Mouse (Mus musculus) embryonic facial prominence, embryonic 11.5 days (tissue): Measurements from ENCODE around the gene Olfr1339. TPM values are rescaled to one million over a fixed set of nuclear protein-coding genes. Genes with fewer than 3 reads are reported as not detected.
A peak's percentile ranks its signal among the peaks of the same experiment; 100 is the strongest.

Experiments used
- ATAC-seq: fragments of 200-750 bp; cut with Nextera tagmentation; replicated peaks from 2 replicates; pipeline ENCODE4 v1.8.0; 2017; ENCODE audit warnings: low read depth; ENCODE audit not compliant: insufficient number of reproducible peaks, low FRiP score, low TSS enrichment
- DNase-seq: peaks from one replicate; pipeline ENCODE4 v3.0.0-alpha.2; 2015; ENCODE audit warnings: low spot score
- H3K27ac ChIP-seq: fragments of 300-500 bp; sonication (generic); replicated peaks from 2 replicates; pipeline ENCODE4 v1.5.1; 2014; ENCODE audit warnings: mild to moderate bottlenecking, low read depth, low read length, control low read depth
- H3K27me3 ChIP-seq: fragments of 300-500 bp; sonication (generic); 2 replicates; pipeline ENCODE4 v1.6.1; 2014; ENCODE audit warnings: mild to moderate bottlenecking, low read length, moderate library complexity, mixed read lengths; ENCODE audit not compliant: control insufficient read depth, insufficient read depth
- H3K36me3 ChIP-seq: fragments of 300-500 bp; sonication (generic); replicated peaks from 2 replicates; pipeline ENCODE4 v1.6.1; 2014; ENCODE audit warnings: low read depth, mild to moderate bottlenecking, low read length, moderate library complexity, mixed read lengths; ENCODE audit not compliant: control insufficient read depth, insufficient read depth
- H3K4me1 ChIP-seq: fragments of 300-500 bp; sonication (generic); 2 replicates; pipeline ENCODE4 v1.6.1; 2014; ENCODE audit warnings: low read length, mixed read lengths; ENCODE audit not compliant: control insufficient read depth, insufficient read depth
- H3K4me2 ChIP-seq: fragments of 300-500 bp; sonication (generic); 2 replicates; pipeline ENCODE4 v1.6.1; 2014; ENCODE audit warnings: low read depth, mild to moderate bottlenecking, control low read depth, low read length, moderate library complexity
- H3K4me3 ChIP-seq: fragments of 300-500 bp; sonication (generic); 2 replicates; pipeline ENCODE4 v1.5.1; 2014; ENCODE audit warnings: low read depth, low read length, control low read depth
- H3K9ac ChIP-seq: fragments of 300-500 bp; sonication (generic); replicated peaks from 2 replicates; pipeline ENCODE4 v1.6.1; 2014; ENCODE audit warnings: mild to moderate bottlenecking, control low read depth, low read length
- H3K9me3 ChIP-seq: fragments of 300-500 bp; sonication (generic); replicated peaks from 2 replicates; pipeline ENCODE4 v1.6.1; 2016; ENCODE audit warnings: mild to moderate bottlenecking, low read length, inconsistent platforms, mixed read lengths; ENCODE audit not compliant: control insufficient read depth
- WGBS: fragments of 180-500 bp; shearing (Covaris S2); extraction: QIAGEN DNeasy Blood & Tissue Kit; methylation state at CpG from one replicate; pipeline ENCODE4 v1.1.7; 2014; 5-methylcytosine and 5-hydroxymethylcytosine counted together
- polyA plus RNA-seq: library from polyadenylated mRNA; unstranded; fragments of >200 nt; fragmentation: Nextera tagmentation; extraction: Ambion mirVana; gene quantifications from 2 replicates; pipeline ENCODE4 v1.2.1, GENCODE M21; 2014

Gene Olfr1339
- polyA plus RNA-seq, 1 experiment from 2014 or later, result not detected

DNA sequence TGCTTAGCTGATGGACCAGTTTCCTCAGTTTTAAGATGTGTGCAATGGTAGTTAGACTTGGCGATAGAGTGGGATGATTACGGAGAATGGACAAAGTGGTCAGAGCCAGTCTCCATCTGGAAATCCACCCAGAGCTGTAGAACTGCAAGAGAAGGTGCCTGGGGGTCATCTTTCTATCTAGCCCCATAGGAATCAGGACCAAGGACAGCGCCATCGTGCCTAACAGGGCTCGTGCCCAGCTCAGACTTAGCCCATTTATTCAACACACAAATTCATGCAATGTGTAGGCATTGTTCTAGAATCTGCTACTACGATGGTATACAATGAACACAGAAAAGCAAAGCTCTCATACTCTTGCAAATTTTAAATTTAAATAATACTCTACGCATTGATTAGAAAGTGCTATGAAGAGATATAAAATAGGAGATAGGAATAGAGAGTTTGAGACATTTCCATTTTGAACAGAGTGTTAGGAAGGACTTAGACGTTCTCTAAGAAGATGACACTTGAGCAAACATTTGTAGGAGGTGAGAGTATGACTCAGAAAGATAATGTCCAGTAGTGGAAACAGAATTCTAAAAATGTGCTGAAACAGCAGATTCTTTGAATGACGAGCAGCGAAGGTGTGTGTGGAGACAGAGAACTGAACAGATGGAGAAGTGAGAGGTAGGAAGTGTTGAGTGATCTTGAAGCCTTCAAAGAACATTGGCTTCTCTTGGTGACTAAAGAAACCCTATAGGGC, 10.1 kb upstream of the Olfr1339 start:
- ATAC-seq, result no peak
- H3K36me3 ChIP-seq, result no peaks in the 10 kb centered on the region
- no peaks in the 10 kb centered on the region for H3K4me1 ChIP-seq
- H3K9ac ChIP-seq, result no peak overlapping the region
- H3K27me3 ChIP-seq, result no peaks in the 10 kb centered on the region
- peak; percentile 74 for DNase-seq
- no peak overlapping the region for H3K4me3 ChIP-seq
- H3K27ac ChIP-seq, result no peak overlapping the region
- WGBS, result 55% methylated on average over 10 of the region's 10 CpGs
- H3K4me2 ChIP-seq, result no peak overlapping the region
- no peaks in the 10 kb centered on the region for H3K9me3 ChIP-seq

DNA sequence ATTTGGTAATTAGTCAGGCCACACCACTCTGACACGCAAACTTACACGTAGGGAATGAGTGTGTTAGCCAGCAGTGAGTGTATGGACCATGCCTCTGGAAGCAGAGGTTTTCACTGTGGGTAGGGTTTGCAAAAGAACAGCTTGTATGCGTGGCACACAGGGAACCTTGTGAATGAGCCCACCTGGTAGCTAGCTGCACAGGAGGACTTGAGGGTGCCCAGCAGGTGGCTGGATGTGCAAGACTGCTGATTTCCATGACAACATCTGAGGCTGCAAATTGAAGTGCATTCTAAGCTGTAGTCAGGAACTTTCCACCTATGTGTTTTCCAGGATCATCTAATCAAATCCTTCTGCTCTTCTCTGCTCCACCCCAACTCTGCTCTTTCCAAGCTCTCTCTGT, 7.6 kb downstream of the Olfr1339 start:
- Histone ChIP-seq H3K4me1 (no peaks in the 10 kb centered on the region), H3K9ac (no peak overlapping the region), H3K4me3 (no peak overlapping the region), H3K36me3 (no peaks in the 10 kb centered on the region), H3K27ac (no peak overlapping the region), H3K4me2 (no peak overlapping the region), H3K27me3 (no peaks in the 10 kb centered on the region; the same call in 1 of the 2 replicates), H3K9me3 (no peaks in the 10 kb centered on the region)
- DNase-seq (no peak), ATAC-seq (no peak)
- 67% methylated on average over 3 of the region's 3 CpGs for whole genome bisulfite sequencing

DNA sequence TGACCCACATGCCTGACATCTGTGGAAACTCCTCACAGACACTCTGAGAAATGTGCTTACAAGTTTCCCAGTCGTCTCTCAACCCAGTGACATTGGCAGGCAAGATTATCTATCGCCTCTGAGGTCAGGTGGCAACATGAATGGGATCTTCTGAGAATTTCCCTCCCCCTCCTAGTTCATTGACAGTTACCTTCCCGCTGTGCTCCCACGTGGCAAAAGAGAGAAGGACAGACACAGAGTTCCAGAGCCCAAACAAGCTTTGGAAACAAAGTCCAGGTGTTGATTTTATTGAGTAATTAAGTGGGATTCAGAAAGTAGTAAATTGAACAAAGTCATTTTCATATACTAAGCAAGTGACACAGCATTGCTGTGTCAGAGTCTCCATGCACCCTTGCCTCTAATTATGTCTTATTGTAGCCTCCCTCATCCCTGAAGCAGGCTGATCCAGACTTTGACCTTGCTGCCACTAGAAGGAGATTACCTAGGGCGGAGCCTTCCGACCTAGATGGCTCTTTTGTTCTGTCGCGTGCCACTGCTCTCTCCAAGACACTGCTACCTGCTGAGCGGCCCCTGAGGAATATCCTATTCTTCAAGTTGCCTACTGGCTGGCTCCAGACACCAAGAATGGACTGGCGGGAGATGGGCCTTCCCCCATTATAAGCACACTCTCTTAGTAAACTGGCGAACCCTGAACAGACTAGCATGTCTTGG, 9.2 kb downstream of the Olfr1339 start:
- H3K4me2 ChIP-seq, result no peak overlapping the region
- H3K36me3 ChIP-seq, result no peaks in the 10 kb centered on the region
- DNase-seq (no peak), ATAC-seq (no peak)
- H3K9ac ChIP-seq, result no peak overlapping the region
- no peak overlapping the region for H3K4me3 ChIP-seq
- no peaks in the 10 kb centered on the region for H3K9me3 ChIP-seq
- 7% methylated on average over 11 of the region's 11 CpGs for WGBS
- no peak overlapping the region for H3K27ac ChIP-seq
- no peaks in the 10 kb centered on the region for H3K4me1 ChIP-seq
- no peaks in the 10 kb centered on the region; the same call in 1 of the 2 replicates for H3K27me3 ChIP-seq

DNA sequence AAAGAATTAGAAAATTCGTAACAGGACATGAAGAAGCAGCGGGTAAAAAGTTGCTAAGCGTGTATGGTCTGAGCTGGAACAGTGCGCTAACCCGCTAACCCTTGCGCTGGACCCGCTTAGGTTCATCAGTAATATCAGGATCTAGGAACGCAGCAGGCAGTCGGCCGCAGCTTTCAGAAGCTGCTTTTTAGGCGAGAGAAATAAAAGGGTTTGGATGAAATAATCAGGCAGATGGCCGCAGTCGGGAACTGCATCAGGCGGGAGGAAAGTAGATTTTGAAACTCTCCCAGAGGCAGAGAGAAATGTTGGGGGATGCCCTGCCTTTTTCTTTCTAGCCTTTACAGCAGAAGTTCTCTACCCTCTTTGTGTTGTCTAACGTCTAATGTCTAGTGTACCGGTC, 9.9 kb downstream of the Olfr1339 start:
- H3K27me3 ChIP-seq, result no peaks in the 10 kb centered on the region; the same call in 1 of the 2 replicates
- DNase-seq (no peak), ATAC-seq (no peak)
- H3K4me3 ChIP-seq, result no peak overlapping the region
- H3K9ac ChIP-seq, result no peak overlapping the region
- H3K9me3 ChIP-seq, result no peaks in the 10 kb centered on the region
- no peak overlapping the region for H3K4me2 ChIP-seq
- H3K36me3 ChIP-seq, result no peaks in the 10 kb centered on the region
- 2% methylated on average over 16 of the region's 16 CpGs for WGBS
- H3K4me1 ChIP-seq, result no peaks in the 10 kb centered on the region
- no peak overlapping the region for H3K27ac ChIP-seq

DNA sequence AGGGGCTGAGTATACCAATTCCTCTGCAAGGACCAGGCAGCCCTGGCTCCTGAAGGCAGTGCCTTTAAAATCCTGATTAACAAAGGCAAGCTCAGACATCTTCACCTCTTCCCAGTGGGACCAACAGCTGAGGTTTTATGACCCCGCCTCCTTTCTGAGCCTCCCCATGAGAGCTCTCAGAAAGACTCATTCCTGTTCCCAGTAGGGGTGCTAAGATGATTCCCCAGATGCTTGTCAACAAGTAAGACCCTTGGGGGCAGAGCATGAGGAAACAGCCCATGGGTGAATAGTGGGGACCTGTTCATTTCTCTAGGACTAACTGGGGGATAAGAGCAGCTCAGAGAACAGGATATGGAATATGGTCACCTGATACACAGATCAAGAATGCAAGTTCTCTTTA, 26.7 kb downstream of the Olfr1339 start, which contains the start of gene Olfr1338:
Gene Olfr1338 (minus strand): TSS at position 101 of the 400 bp plus-strand sequence.
- H3K27ac ChIP-seq, result no peak within 1 kb of the TSS
- H3K36me3 ChIP-seq, result no peaks in the 10 kb centered on the region
- H3K4me2 ChIP-seq, result no peak within 1 kb of the TSS
- no peak within 1 kb of the TSS for H3K9ac ChIP-seq
- DNase-seq (no peak), ATAC-seq (no peak)
- no peaks in the 10 kb centered on the region for H3K4me1 ChIP-seq
- WGBS, result 89% methylated on average over 1 of the region's 1 CpGs
- H3K4me3 ChIP-seq, result no peak within 1 kb of the TSS
- H3K27me3 ChIP-seq, result no peaks in the 10 kb centered on the region
- H3K9me3 ChIP-seq, result no peaks in the 10 kb centered on the region

DNA sequence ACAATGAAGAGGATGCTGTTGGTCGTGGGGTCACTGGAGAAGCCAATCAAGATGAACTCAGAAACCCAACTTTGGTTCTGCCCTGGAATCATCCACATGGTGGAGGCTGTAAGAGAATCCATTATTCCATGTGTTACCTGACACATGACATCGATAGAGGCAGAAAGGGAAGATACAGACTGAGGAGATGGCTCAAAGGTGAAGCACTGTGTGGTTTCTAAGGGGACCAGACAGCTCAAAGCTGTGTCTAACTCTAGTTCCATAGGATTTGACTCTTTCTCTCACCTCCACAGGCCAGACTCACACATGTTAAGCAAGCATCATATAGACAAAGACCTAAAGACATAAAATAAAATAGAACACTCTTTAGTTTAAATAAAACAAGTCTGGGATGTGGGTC, 50.5 kb downstream of the Olfr1339 start, which contains the start of gene Olfr1337:
Gene Olfr1337 (minus strand): TSS at position 101 of the 400 bp plus-strand sequence.
- no peaks in the 10 kb centered on the region for H3K27me3 ChIP-seq
- no peak within 1 kb of the TSS for H3K4me3 ChIP-seq
- ATAC-seq (no peak), DNase-seq (no peak)
- no peaks in the 10 kb centered on the region for H3K4me1 ChIP-seq
- no peak within 1 kb of the TSS for H3K27ac ChIP-seq
- no peaks in the 10 kb centered on the region for H3K9me3 ChIP-seq
- H3K9ac ChIP-seq, result no peak within 1 kb of the TSS
- no peaks in the 10 kb centered on the region for H3K36me3 ChIP-seq
- WGBS, result 84% methylated on average over 2 of the region's 2 CpGs
- H3K4me2 ChIP-seq, result no peak within 1 kb of the TSS

Other genes starting within 250 kb of the Olfr1339 start
- gene Tie1, start 242.1 kb upstream of the Olfr1339 start, polyA plus RNA-seq, result 8.9 and 11.8 TPM in 2 replicates
- gene 2610528J11Rik, start 205.2 kb upstream of the Olfr1339 start, polyA plus RNA-seq, result 2.5 and 3.1 TPM in 2 replicates
- 0.90 and 1.4 TPM in 2 replicates for gene Tmem125, start 188.1 kb upstream of the Olfr1339 start, polyA plus RNA-seq
- gene Cfap57, start 111.4 kb upstream of the Olfr1339 start, polyA plus RNA-seq, result 0.42 and 0.79 TPM in 2 replicates
- 180 and 191 TPM in 2 replicates for gene Ebna1bp2, start 111.4 kb upstream of the Olfr1339 start, polyA plus RNA-seq
- gene Olfr62, start 73.2 kb upstream of the Olfr1339 start, polyA plus RNA-seq, result not detected in 2 replicates
- gene Olfr1342, start 39.4 kb upstream of the Olfr1339 start, polyA plus RNA-seq, result 0.33 TPM in 1 of 2 replicates, not detected in the other
- 0.08 TPM in 2 replicates for gene Olfr1341, start 28.7 kb upstream of the Olfr1339 start, polyA plus RNA-seq
- gene Olfr1340, start 12.0 kb upstream of the Olfr1339 start, polyA plus RNA-seq, result not detected in 2 replicates
- not detected in 2 replicates for gene Olfr1338, start 26.6 kb downstream of the Olfr1339 start, polyA plus RNA-seq
- gene Olfr1337, start 50.4 kb downstream of the Olfr1339 start, polyA plus RNA-seq, result not detected in 2 replicates
- not detected in 2 replicates for gene Olfr1335, start 77.8 kb downstream of the Olfr1339 start, polyA plus RNA-seq
- not detected in 2 replicates for gene Olfr1333, start 104.1 kb downstream of the Olfr1339 start, polyA plus RNA-seq
- not detected in 2 replicates for gene Olfr1331, start 132.5 kb downstream of the Olfr1339 start, polyA plus RNA-seq
- gene Olfr1330, start 156.4 kb downstream of the Olfr1339 start, polyA plus RNA-seq, result not detected in 2 replicates
- not detected in 2 replicates for gene Olfr1329, start 185.3 kb downstream of the Olfr1339 start, polyA plus RNA-seq
- not detected in 2 replicates for gene Olfr1328, start 206.4 kb downstream of the Olfr1339 start, polyA plus RNA-seq
- not detected in 2 replicates for gene Lao1, start 229.4 kb downstream of the Olfr1339 start, polyA plus RNA-seq